Mouse (Mus musculus): ENCODE measurements around the gene Gm28230. TPM values are rescaled to one million over a fixed set of nuclear protein-coding genes. Genes with fewer than 3 reads are reported as not detected.

Gm28230 gene
- polyA plus RNA-seq, 1 experiment = not detected

GRCm38 (mm10) chr2:74683471-74683951, 43.0 kb upstream of the Gm28230 start:
- no peak overlapping the region for H3K27ac ChIP-seq (ENCODE audit: insufficient read depth, low read depth, low read length)
- H3K4me1 ChIP-seq (ENCODE audit: control insufficient read depth, insufficient read depth, low read length) = no peaks in the 10 kb centered on the region
- TF ChIP-seq POLR2A (IDR thresholded peaks at IDR 0.05; ENCODE audit: insufficient read depth, low read depth, low read length) = no peak
- TF ChIP-seq CTCF (IDR thresholded peaks at IDR 0.05; ENCODE audit: insufficient read depth, low read depth, low read length) = no peak
- H3K4me3 ChIP-seq (ENCODE audit: insufficient read depth, low read depth, low read length) = no peak overlapping the region
- WGBS = 3% methylated on average over 18 of the region's 18 CpGs

- 5% methylated on average over 12 of the region's 12 CpGs for whole genome bisulfite sequencing
- no peak for TF ChIP-seq POLR2A (IDR thresholded peaks at IDR 0.05; ENCODE audit: insufficient read depth, low read depth, low read length)
- Histone ChIP-seq H3K4me3 (ENCODE audit: insufficient read depth, low read depth, low read length) (no peak overlapping the region), H3K27ac (ENCODE audit: insufficient read depth, low read depth, low read length) (no peak overlapping the region), H3K4me1 (ENCODE audit: control insufficient read depth, insufficient read depth, low read length) (no peaks in the 10 kb centered on the region)
These were observed 42.4 kb upstream of the Gm28230 start for GRCm38 (mm10) chr2:74684106-74684505.

DNA sequence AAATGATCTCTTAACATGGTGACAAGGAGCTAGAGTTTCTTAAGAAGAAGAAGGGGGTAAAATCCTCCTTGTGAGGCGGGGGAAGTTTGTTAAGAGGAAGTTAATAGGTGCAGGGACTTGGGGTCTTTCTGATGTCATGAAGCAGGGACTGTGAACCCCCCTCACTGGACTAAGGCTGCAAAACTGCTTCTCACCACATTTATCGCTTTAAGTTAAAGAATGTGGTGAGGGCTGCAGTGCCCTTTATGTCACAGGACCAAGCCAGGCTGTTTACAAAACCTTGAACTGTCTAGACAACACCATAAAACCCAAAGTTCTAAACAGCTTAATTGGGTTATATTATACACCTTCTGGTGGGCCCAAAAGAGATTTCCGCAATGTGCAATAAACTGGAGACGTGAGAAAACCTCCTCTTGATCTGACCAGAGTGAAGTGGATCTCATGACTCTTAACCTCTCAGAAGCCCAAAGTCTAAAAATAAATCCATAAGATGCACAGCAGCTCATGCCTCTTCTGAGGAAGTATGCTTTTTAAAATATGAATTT, 41.4 kb upstream of the Gm28230 start:
- no peaks in the 10 kb centered on the region for H3K4me1 ChIP-seq (ENCODE audit: control insufficient read depth, insufficient read depth, low read length)
- 10% methylated on average over 4 of the region's 4 CpGs for WGBS
- H3K4me3 ChIP-seq (ENCODE audit: insufficient read depth, low read depth, low read length) = no peak overlapping the region
- H3K27ac ChIP-seq (ENCODE audit: insufficient read depth, low read depth, low read length) = no peak overlapping the region
- TF ChIP-seq POLR2A (IDR thresholded peaks at IDR 0.05; ENCODE audit: insufficient read depth, low read depth, low read length) = no peak
- no peak for TF ChIP-seq CTCF (IDR thresholded peaks at IDR 0.05; ENCODE audit: insufficient read depth, low read depth, low read length)

DNA sequence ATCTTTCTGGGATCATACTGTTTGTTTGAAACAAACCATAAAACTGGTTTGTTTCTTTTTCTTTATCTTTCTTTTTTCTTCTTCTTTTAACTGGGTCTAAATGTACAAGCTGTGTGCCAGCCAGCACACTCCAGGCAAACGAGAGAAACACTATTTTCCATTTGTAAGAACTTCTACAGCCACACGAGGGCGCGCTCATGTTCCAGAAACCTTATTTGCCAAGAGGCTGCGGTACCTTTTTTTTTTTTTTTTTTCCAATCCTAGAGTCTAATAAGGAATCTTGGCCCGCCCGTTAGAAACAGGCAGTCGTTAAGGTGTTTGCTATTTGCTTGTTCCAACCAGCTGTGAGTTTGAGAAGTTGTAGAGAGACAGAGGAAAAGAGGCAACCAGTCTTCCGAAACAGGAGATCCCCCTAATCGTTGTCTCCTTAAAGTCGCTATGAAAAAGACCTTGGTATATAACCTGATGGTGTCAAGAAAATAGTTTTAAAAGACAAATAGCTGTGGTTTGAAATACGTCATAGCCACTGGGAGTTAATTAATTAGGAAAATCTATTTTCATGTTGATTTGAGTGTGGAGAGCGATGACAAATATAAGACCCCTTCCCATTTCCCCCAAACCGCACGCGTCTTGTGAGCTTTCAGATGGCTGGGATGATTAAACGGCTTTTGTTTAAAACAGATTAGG, 40.1 kb upstream of the Gm28230 start:
- Histone ChIP-seq H3K4me1 (ENCODE audit: control insufficient read depth, insufficient read depth, low read length) (no peaks in the 10 kb centered on the region), H3K27ac (ENCODE audit: insufficient read depth, low read depth, low read length) (no peak overlapping the region), H3K4me3 (ENCODE audit: insufficient read depth, low read depth, low read length) (no peak overlapping the region)
- 8% methylated on average over 17 of the region's 17 CpGs for WGBS
- TF ChIP-seq POLR2A (IDR thresholded peaks at IDR 0.05; ENCODE audit: insufficient read depth, low read depth, low read length) = no peak
- TF ChIP-seq CTCF (IDR thresholded peaks at IDR 0.05; ENCODE audit: insufficient read depth, low read depth, low read length) = no peak

DNA sequence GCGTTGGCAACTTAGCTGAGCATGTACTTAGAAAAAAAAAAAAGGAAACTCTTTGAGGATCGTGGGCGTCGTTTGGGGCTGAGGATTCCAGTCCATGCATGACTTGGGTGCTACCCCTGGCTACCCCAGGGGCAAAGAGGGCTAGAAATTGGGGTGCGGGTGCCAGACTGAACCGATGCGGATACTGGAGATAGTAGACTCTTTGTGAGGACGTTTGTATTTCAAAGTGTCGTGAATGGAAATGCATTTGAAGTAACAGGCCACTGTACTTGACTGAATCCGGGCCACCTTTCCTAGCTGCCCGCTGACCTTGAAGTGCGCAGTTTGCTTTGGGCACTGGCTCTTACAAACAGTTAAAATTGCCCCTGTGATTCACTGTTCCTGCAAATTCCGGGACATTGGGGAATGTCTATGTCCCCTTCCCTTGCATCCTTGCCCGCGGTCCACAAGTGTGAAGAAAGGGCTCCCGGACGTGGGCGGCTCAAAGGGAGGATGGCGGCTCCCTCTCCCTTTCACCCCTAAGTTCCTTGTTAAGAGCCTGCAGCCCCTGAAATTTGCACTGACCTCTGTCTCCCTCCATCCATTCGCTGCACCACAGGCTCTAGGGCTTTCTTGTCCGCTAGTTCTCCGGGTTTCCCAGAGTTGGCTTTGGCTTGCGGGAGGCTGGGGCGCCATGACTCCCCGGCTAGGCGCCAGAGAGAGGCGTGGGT, 39.4 kb upstream of the Gm28230 start:
- TF ChIP-seq CTCF (IDR thresholded peaks at IDR 0.05; ENCODE audit: insufficient read depth, low read depth, low read length) (no peak), POLR2A (IDR thresholded peaks at IDR 0.05; ENCODE audit: insufficient read depth, low read depth, low read length) (no peak)
- H3K27ac ChIP-seq (ENCODE audit: insufficient read depth, low read depth, low read length) = no peak overlapping the region
- H3K4me3 ChIP-seq (ENCODE audit: insufficient read depth, low read depth, low read length) = no peak overlapping the region
- WGBS = 3% methylated on average over 27 of the region's 27 CpGs
- H3K4me1 ChIP-seq (ENCODE audit: control insufficient read depth, insufficient read depth, low read length) = no peaks in the 10 kb centered on the region

- Histone ChIP-seq H3K4me1 (ENCODE audit: control insufficient read depth, insufficient read depth, low read length) (no peaks in the 10 kb centered on the region), H3K27ac (ENCODE audit: insufficient read depth, low read depth, low read length) (no peak overlapping the region), H3K4me3 (ENCODE audit: insufficient read depth, low read depth, low read length) (no peak overlapping the region)
- 3% methylated on average over 31 of the region's 31 CpGs for WGBS
- TF ChIP-seq POLR2A (IDR thresholded peaks at IDR 0.05; ENCODE audit: insufficient read depth, low read depth, low read length) = no peak
- no peak for TF ChIP-seq CTCF (IDR thresholded peaks at IDR 0.05; ENCODE audit: insufficient read depth, low read depth, low read length)
These were observed 38.6 kb upstream of the Gm28230 start for GRCm38 (mm10) chr2:74687698-74688555.

- 7% methylated on average over 12 of the region's 12 CpGs for WGBS
- no peak overlapping the region for H3K27ac ChIP-seq (ENCODE audit: insufficient read depth, low read depth, low read length)
- H3K4me1 ChIP-seq (ENCODE audit: control insufficient read depth, insufficient read depth, low read length) = no peaks in the 10 kb centered on the region
- TF ChIP-seq POLR2A (IDR thresholded peaks at IDR 0.05; ENCODE audit: insufficient read depth, low read depth, low read length) (no peak), CTCF (IDR thresholded peaks at IDR 0.05; ENCODE audit: insufficient read depth, low read depth, low read length) (no peak)
- no peak overlapping the region for H3K4me3 ChIP-seq (ENCODE audit: insufficient read depth, low read depth, low read length)
These were observed 37.5 kb upstream of the Gm28230 start for GRCm38 (mm10) chr2:74688795-74689573.
